Mouse (Mus musculus) retina, postnatal 1 day (tissue): ENCODE results near the gene Ifi205.
"Not testable (repeated sequence)": the region's sequence is repeated elsewhere in the genome, so short reads cannot be mapped to it uniquely, and the experiment has no call there.

Experiments
- DNase-seq: peaks from one replicate; pipeline ENCODE4 v3.0.0-alpha.2; 2012

Gene Ifi205

GRCm38 (mm10) chr1:174031698-174032097 is at the start of gene Ifi205:
Ifi205 (minus strand) TSS chr1:174031810.
- DNase-seq: no peak

GRCm38 (mm10) chr1:174066305-174066704 is 34.7 kb upstream of the Ifi205 start, which contains the start of gene Olfr430:
Olfr430 (plus strand) TSS chr1:174066605.
- no peak for DNase-seq

GRCm38 (mm10) chr1:174055248-174055647 is 23.6 kb upstream of the Ifi205 start:
- DNase-seq: no peak

- DNase-seq: no peak
These were observed 21.4 kb upstream of the Ifi205 start for GRCm38 (mm10) chr1:174052981-174053380.

GRCm38 (mm10) chr1:174051931-174052536 is 20.4 kb upstream of the Ifi205 start:
- no peak for DNase-seq

GRCm38 (mm10) chr1:174051515-174051914 is 19.9 kb upstream of the Ifi205 start:
- no peak for DNase-seq

- DNase-seq: no peak
These were observed 18.9 kb upstream of the Ifi205 start for GRCm38 (mm10) chr1:174050532-174050931.

GRCm38 (mm10) chr1:174049357-174049756 is 17.7 kb upstream of the Ifi205 start:
- not testable (repeated sequence) for DNase-seq

- DNase-seq: no peak
These were observed 17.3 kb upstream of the Ifi205 start, which contains the start of gene Olfr432 for GRCm38 (mm10) chr1:174048893-174049292. Olfr432 (plus strand) TSS chr1:174049205.

- not testable (repeated sequence) for DNase-seq
These were observed 16.6 kb upstream of the Ifi205 start for GRCm38 (mm10) chr1:174048227-174048626.

- no peak for DNase-seq
These were observed 12.8 kb upstream of the Ifi205 start for GRCm38 (mm10) chr1:174044431-174044830.

GRCm38 (mm10) chr1:174042091-174042884 is 10.7 kb upstream of the Ifi205 start:
- DNase-seq: not testable (repeated sequence)

- DNase-seq: no peak
These were observed 9.0 kb upstream of the Ifi205 start, which contains the start of gene Olfr433 for GRCm38 (mm10) chr1:174040523-174041177. Olfr433 (plus strand) TSS chr1:174040705.

GRCm38 (mm10) chr1:174038480-174038879 is 6.9 kb upstream of the Ifi205 start:
- DNase-seq: no peak

GRCm38 (mm10) chr1:174035841-174036240 is 4.2 kb upstream of the Ifi205 start:
- peak; percentile 77 for DNase-seq

GRCm38 (mm10) chr1:174007050-174007449 is 24.6 kb downstream of the Ifi205 start:
- DNase-seq: not testable (repeated sequence)

GRCm38 (mm10) chr1:174004352-174005109 is 27.1 kb downstream of the Ifi205 start:
- not testable (repeated sequence) for DNase-seq

- no peak for DNase-seq
These were observed 36.6 kb downstream of the Ifi205 start for GRCm38 (mm10) chr1:173995003-173995402.

- not testable (repeated sequence) for DNase-seq
These were observed 48.8 kb downstream of the Ifi205 start, which contains the start of gene Ifi202b for GRCm38 (mm10) chr1:173982694-173983305. Ifi202b (minus strand) TSS chr1:173982744.

GRCm38 (mm10) chr1:173981038-173981437 is 50.6 kb downstream of the Ifi205 start:
- DNase-seq: peak; percentile 11

- no peak for DNase-seq
These were observed 54.0 kb downstream of the Ifi205 start for GRCm38 (mm10) chr1:173977622-173978021.

- peak; percentile 11 for DNase-seq
These were observed 58.5 kb downstream of the Ifi205 start for GRCm38 (mm10) chr1:173973111-173973510.
